Mouse (Mus musculus): ENCODE data around the gene Rack1. TPM values are rescaled to one million over a fixed set of nuclear protein-coding genes. Genes with fewer than 3 reads are reported as not detected.

The Rack1 gene
- polyA plus RNA-seq, 1 experiment from 2014 or later: 603 TPM

- no peak overlapping the region for H3K4me3 ChIP-seq (ENCODE audit: low read depth, low read length)
- H3K9ac ChIP-seq (ENCODE audit: low read depth, low read length): no peak overlapping the region
- peaks cover 52% of the 10 kb centered on the region for H3K36me3 ChIP-seq (ENCODE audit: control insufficient read depth, insufficient read depth, low read length)
- 75% methylated on average over 16 of the region's 16 CpGs for WGBS (ENCODE audit: insufficient replicate concordance)
- ATAC-seq (replicated peaks; ENCODE audit: insufficient number of reproducible peaks, low FRiP score, low TSS enrichment): no peak
- no peaks in the 10 kb centered on the region for H3K4me1 ChIP-seq (ENCODE audit: control insufficient read depth, insufficient read depth, low read length)
- H3K4me2 ChIP-seq: no peak overlapping the region
- no peak overlapping the region for H3K27ac ChIP-seq (ENCODE audit: low read depth, low read length)
- H3K27me3 ChIP-seq (ENCODE audit: control insufficient read depth, insufficient read depth, low read length): no peaks in the 10 kb centered on the region
- no peaks in the 10 kb centered on the region for H3K9me3 ChIP-seq (replicated peaks; ENCODE audit: control insufficient read depth, low read length)
Measured at GRCm38 (mm10) chr11:48808737-48809433, 8.8 kb downstream of the Rack1 start.

DNA sequence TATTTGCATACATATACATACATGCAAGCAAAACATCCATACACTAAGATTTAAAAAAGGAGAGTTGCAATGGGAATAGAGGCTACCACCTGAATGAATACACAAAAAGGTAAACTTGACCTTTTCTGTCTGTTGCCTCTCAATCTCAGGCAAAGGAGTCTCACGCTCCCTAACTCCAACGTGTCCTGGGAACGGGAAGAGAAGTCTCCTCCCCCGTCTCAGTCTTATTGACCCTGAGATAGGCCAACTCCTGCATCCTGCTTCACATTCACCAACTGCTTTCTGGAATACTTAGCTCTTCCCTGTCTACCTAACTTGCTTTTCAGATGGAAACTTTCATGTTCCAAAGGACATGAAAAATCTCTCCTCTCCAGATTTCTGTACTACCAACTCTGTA is 9.3 kb downstream of the Rack1 start:
- H3K4me1 ChIP-seq (ENCODE audit: control insufficient read depth, insufficient read depth, low read length): 0 out of 2 replicates have a peak, but pooled peaks cover 3% of the 10 kb centered on the region
- no peak overlapping the region for H3K4me3 ChIP-seq (ENCODE audit: low read depth, low read length)
- peaks cover 47% of the 10 kb centered on the region for H3K36me3 ChIP-seq (ENCODE audit: control insufficient read depth, insufficient read depth, low read length)
- 61% methylated on average over 4 of the region's 4 CpGs for WGBS (ENCODE audit: insufficient replicate concordance)
- H3K4me2 ChIP-seq: no peak overlapping the region
- H3K27ac ChIP-seq (ENCODE audit: low read depth, low read length): no peak overlapping the region
- H3K9ac ChIP-seq (ENCODE audit: low read depth, low read length): no peak overlapping the region
- H3K9me3 ChIP-seq (replicated peaks; ENCODE audit: control insufficient read depth, low read length): no peaks in the 10 kb centered on the region
- ATAC-seq (replicated peaks; ENCODE audit: insufficient number of reproducible peaks, low FRiP score, low TSS enrichment): no peak
- no peaks in the 10 kb centered on the region for H3K27me3 ChIP-seq (ENCODE audit: control insufficient read depth, insufficient read depth, low read length)

DNA sequence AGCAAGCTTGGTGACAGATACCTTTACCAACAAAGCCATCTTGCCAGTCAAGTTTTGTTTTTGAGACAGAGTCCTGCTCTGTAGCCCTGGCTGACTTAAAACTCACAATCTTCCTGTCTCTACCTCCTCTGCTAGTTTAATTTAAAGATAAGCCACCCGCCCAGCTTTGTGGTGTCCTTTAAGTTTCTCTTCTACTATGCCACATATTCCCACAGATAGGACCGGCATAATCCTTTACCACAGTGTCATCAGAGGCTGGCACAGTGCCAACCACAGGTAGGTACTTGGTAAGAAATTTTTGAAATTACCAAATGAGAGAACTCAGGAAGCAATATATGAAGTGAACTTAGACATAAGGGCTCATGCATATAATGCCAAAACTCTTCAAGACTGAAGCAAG is 10.0 kb downstream of the Rack1 start:
- no peak overlapping the region for H3K9ac ChIP-seq (ENCODE audit: low read depth, low read length)
- H3K4me3 ChIP-seq (ENCODE audit: low read depth, low read length): no peak overlapping the region
- no peaks in the 10 kb centered on the region for H3K9me3 ChIP-seq (replicated peaks; ENCODE audit: control insufficient read depth, low read length)
- H3K4me1 ChIP-seq (ENCODE audit: control insufficient read depth, insufficient read depth, low read length): 0 out of 2 replicates have a peak, but pooled peaks cover 6% of the 10 kb centered on the region
- H3K4me2 ChIP-seq: no peak overlapping the region
- WGBS (ENCODE audit: insufficient replicate concordance): 85% methylated on average over 2 of the region's 2 CpGs
- H3K27me3 ChIP-seq (ENCODE audit: control insufficient read depth, insufficient read depth, low read length): no peaks in the 10 kb centered on the region
- no peak overlapping the region for H3K27ac ChIP-seq (ENCODE audit: low read depth, low read length)
- no peak for ATAC-seq (replicated peaks; ENCODE audit: insufficient number of reproducible peaks, low FRiP score, low TSS enrichment)
- peaks cover 40% of the 10 kb centered on the region for H3K36me3 ChIP-seq (ENCODE audit: control insufficient read depth, insufficient read depth, low read length)

DNA sequence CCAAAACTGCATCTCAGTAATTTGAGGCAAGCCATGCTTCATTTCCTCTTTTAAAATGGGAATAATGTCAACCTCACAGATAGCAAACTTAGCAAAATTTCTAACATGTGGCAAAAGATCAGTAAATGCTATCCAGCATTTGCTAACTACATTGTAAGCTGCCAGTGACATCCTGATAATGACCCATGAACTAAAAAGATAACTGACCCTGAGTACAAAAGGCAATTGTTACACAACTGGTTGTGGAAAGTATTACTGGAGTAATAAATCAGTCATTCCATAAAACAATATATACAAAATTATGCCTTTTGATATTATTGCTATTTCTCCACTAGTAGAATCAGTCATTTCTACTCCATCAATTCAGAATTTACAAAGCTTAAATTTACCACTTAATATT is 13.7 kb downstream of the Rack1 start:
- no peaks in the 10 kb centered on the region for H3K9me3 ChIP-seq (replicated peaks; ENCODE audit: control insufficient read depth, low read length)
- peaks cover 14% of the 10 kb centered on the region for H3K36me3 ChIP-seq (ENCODE audit: control insufficient read depth, insufficient read depth, low read length)
- ATAC-seq (replicated peaks; ENCODE audit: insufficient number of reproducible peaks, low FRiP score, low TSS enrichment): no peak
- H3K27ac ChIP-seq (ENCODE audit: low read depth, low read length): no peak overlapping the region
- H3K9ac ChIP-seq (ENCODE audit: low read depth, low read length): no peak overlapping the region
- no peak overlapping the region for H3K4me3 ChIP-seq (ENCODE audit: low read depth, low read length)
- no peak overlapping the region for H3K4me2 ChIP-seq
- H3K4me1 ChIP-seq (ENCODE audit: control insufficient read depth, insufficient read depth, low read length): peaks cover 16% of the 10 kb centered on the region
- no peaks in the 10 kb centered on the region for H3K27me3 ChIP-seq (ENCODE audit: control insufficient read depth, insufficient read depth, low read length)

GRCm38 (mm10) chr11:48815851-48816250 is 15.7 kb downstream of the Rack1 start:
- Histone ChIP-seq H3K4me3 (ENCODE audit: low read depth, low read length) (peak overlapping the region; percentile 92), H3K9me3 (replicated peaks; ENCODE audit: control insufficient read depth, low read length) (no peaks in the 10 kb centered on the region), H3K27ac (ENCODE audit: low read depth, low read length) (no peak overlapping the region), H3K9ac (ENCODE audit: low read depth, low read length) (peak overlapping the region; percentile 90), H3K4me1 (ENCODE audit: control insufficient read depth, insufficient read depth, low read length) (peaks cover 16% of the 10 kb centered on the region), H3K27me3 (ENCODE audit: control insufficient read depth, insufficient read depth, low read length) (no peaks in the 10 kb centered on the region), H3K4me2 (peak overlapping the region; percentile 81), H3K36me3 (ENCODE audit: control insufficient read depth, insufficient read depth, low read length) (peaks cover 8% of the 10 kb centered on the region)
- WGBS (ENCODE audit: insufficient replicate concordance): 73% methylated on average over 16 of the region's 16 CpGs
- ATAC-seq (replicated peaks; ENCODE audit: insufficient number of reproducible peaks, low FRiP score, low TSS enrichment): no peak

- Histone ChIP-seq H3K9me3 (replicated peaks; ENCODE audit: control insufficient read depth, low read length) (no peaks in the 10 kb centered on the region), H3K4me1 (ENCODE audit: control insufficient read depth, insufficient read depth, low read length) (peaks cover 16% of the 10 kb centered on the region), H3K27me3 (ENCODE audit: control insufficient read depth, insufficient read depth, low read length) (no peaks in the 10 kb centered on the region), H3K4me3 (ENCODE audit: low read depth, low read length) (peak overlapping the region; percentile 92), H3K9ac (ENCODE audit: low read depth, low read length) (peak overlapping the region; percentile 90), H3K36me3 (ENCODE audit: control insufficient read depth, insufficient read depth, low read length) (peaks cover 8% of the 10 kb centered on the region), H3K27ac (ENCODE audit: low read depth, low read length) (peak overlapping the region; percentile 98), H3K4me2 (peak overlapping the region; percentile 81)
- ATAC-seq (replicated peaks; ENCODE audit: insufficient number of reproducible peaks, low FRiP score, low TSS enrichment): peak; percentile 28
- WGBS (ENCODE audit: insufficient replicate concordance): 2% methylated on average over 22 of the region's 23 CpGs
Measured at GRCm38 (mm10) chr11:48816281-48816781, 16.2 kb downstream of the Rack1 start.

DNA sequence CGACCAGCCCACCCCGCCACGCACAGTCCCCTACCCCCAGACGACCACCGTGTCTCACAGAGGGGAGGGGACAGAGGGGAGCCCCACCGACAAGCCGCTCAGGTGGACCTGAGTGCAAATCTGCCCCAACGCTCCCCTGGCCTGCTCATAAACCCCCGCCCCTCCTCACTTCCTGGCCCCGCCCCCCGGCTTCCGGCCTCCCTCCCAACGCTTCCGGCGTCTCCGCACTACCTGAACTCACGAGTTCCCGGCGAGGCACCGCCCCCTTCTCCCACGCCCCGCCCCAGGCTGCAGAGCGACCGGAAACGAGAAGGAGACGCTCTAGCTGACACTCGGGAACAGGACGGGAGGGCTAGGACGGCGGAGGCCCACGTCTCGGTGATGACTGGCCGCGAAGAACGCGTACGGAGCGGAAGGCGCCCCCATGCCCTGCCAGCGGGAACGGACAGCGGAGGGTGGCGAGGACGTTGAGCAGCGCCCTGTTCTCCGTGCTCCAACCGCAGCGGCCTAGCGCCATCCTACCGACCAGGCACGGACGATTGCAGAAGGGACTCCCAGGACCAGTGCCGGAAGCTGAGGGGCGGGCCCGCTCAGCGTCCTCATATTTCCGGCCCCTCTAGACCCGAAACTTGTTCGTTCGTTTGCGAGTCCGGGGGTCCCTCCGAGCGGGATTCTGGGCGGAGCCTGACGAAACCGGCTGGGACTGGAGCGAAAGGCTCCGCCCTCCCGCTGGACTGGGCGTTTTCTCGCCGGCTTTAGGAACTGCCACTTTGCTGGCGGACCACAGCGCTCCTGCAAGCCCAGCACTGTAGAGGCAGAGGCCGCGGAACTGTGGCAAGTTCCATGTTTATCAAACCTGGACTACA is 16.9 kb downstream of the Rack1 start, which contains the start of gene Trim41:
Gene Trim41, minus strand, starts transcription at position 554 of the 866 bp plus-strand sequence.
- under 1% methylated on average over 77 of the region's 77 CpGs for WGBS (ENCODE audit: insufficient replicate concordance)
- H3K27me3 ChIP-seq (ENCODE audit: control insufficient read depth, insufficient read depth, low read length): no peaks in the 10 kb centered on the region
- peaks cover 3% of the 10 kb centered on the region; the same call in 1 of the 2 replicates for H3K36me3 ChIP-seq (ENCODE audit: control insufficient read depth, insufficient read depth, low read length)
- peaks cover 16% of the 10 kb centered on the region for H3K4me1 ChIP-seq (ENCODE audit: control insufficient read depth, insufficient read depth, low read length)
- H3K27ac ChIP-seq (ENCODE audit: low read depth, low read length): peak within 1 kb of the TSS; percentile 98
- ATAC-seq (replicated peaks; ENCODE audit: insufficient number of reproducible peaks, low FRiP score, low TSS enrichment): peak; percentile 94
- H3K4me2 ChIP-seq: peak within 1 kb of the TSS; percentile 81
- H3K4me3 ChIP-seq (ENCODE audit: low read depth, low read length): peak within 1 kb of the TSS; percentile 92
- H3K9me3 ChIP-seq (replicated peaks; ENCODE audit: control insufficient read depth, low read length): no peaks in the 10 kb centered on the region
- H3K9ac ChIP-seq (ENCODE audit: low read depth, low read length): peak within 1 kb of the TSS; percentile 93

- Histone ChIP-seq H3K9me3 (replicated peaks; ENCODE audit: control insufficient read depth, low read length) (no peaks in the 10 kb centered on the region), H3K27me3 (ENCODE audit: control insufficient read depth, insufficient read depth, low read length) (no peaks in the 10 kb centered on the region), H3K27ac (ENCODE audit: low read depth, low read length) (peak overlapping the region; percentile 98), H3K4me1 (ENCODE audit: control insufficient read depth, insufficient read depth, low read length) (peaks cover 16% of the 10 kb centered on the region), H3K4me3 (ENCODE audit: low read depth, low read length) (peak overlapping the region; percentile 92), H3K9ac (ENCODE audit: low read depth, low read length) (peak overlapping the region; percentile 93; the same call in 1 of the 2 replicates), H3K36me3 (ENCODE audit: control insufficient read depth, insufficient read depth, low read length) (no peaks in the 10 kb centered on the region; the same call in 1 of the 2 replicates), H3K4me2 (peak overlapping the region; percentile 81)
- WGBS (ENCODE audit: insufficient replicate concordance): 7% methylated on average over 9 of the region's 9 CpGs
- ATAC-seq (replicated peaks; ENCODE audit: insufficient number of reproducible peaks, low FRiP score, low TSS enrichment): no peak
Measured at GRCm38 (mm10) chr11:48817794-48818193, 17.7 kb downstream of the Rack1 start.

Measured in heart, embryonic 11.5 days (tissue).